Mouse (Mus musculus): ENCODE results near the gene Ifne. TPM values are rescaled to one million over a fixed set of nuclear protein-coding genes. Genes with fewer than 3 reads are reported as not detected.
A peak's percentile ranks its signal among the peaks of the same experiment; 100 is the strongest.

The Ifne gene
- polyA plus RNA-seq, 1 experiment, result not detected

- no peak for DNase-seq
- TF ChIP-seq CTCF (conservative IDR thresholded peaks at IDR 0.05; ENCODE audit: insufficient read depth, insufficient read length, low read depth, low read length), result no peak
- TF ChIP-seq POLR2A (IDR thresholded peaks at IDR 0.05; ENCODE audit: low read depth, low read length), result no peak
- Histone ChIP-seq H3K27me3 (replicated peaks; ENCODE audit: control insufficient read depth, insufficient read depth, low read length) (no peaks in the 10 kb centered on the region), H3K4me1 (ENCODE audit: control insufficient read depth, insufficient read depth, low read length) (no peaks in the 10 kb centered on the region), H3K36me3 (ENCODE audit: control insufficient read depth, insufficient read depth, low read length) (no peaks in the 10 kb centered on the region), H3K27ac (ENCODE audit: insufficient read depth, low read depth, low read length) (no peak overlapping the region), H3K4me3 (ENCODE audit: insufficient read depth, low read depth, low read length) (no peak overlapping the region)
Measured at GRCm38 (mm10) chr4:88888236-88888635, 8.2 kb upstream of the Ifne start.

- Histone ChIP-seq H3K4me1 (ENCODE audit: control insufficient read depth, insufficient read depth, low read length) (no peaks in the 10 kb centered on the region; the same call in 1 of the 2 replicates), H3K27me3 (replicated peaks; ENCODE audit: control insufficient read depth, insufficient read depth, low read length) (no peaks in the 10 kb centered on the region), H3K27ac (ENCODE audit: insufficient read depth, low read depth, low read length) (no peak overlapping the region), H3K4me3 (ENCODE audit: insufficient read depth, low read depth, low read length) (no peak overlapping the region), H3K36me3 (ENCODE audit: control insufficient read depth, insufficient read depth, low read length) (no peaks in the 10 kb centered on the region)
- WGBS, result 40% methylated on average over 4 of the region's 4 CpGs
- peak; percentile 63 for DNase-seq
- no peak for TF ChIP-seq CTCF (conservative IDR thresholded peaks at IDR 0.05; ENCODE audit: insufficient read depth, insufficient read length, low read depth, low read length)
- TF ChIP-seq POLR2A (IDR thresholded peaks at IDR 0.05; ENCODE audit: low read depth, low read length), result no peak
Measured at GRCm38 (mm10) chr4:88878772-88879171, 1.2 kb downstream of the Ifne start.

DNA sequence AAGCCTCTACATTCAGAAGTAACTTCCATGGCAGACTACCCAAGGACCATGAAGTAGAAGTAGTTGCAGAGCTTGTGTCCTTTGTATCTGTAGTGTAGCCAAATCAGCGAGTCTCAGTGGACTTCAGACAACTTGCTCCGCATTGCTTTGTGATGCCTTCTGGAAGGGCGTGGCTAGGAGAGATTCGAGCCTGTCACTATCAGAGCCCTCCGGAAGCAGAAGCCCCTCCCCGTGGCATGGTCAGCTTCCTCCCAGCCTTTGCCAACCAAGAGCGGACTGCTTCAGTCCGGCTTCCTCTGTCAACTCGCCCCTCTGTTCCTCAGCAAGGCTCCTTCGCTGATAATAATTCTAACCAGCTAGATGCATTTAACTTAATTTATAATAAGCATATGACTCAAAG lies 1.8 kb downstream of the Ifne start:
- no peaks in the 10 kb centered on the region; the same call in 1 of the 2 replicates for H3K4me1 ChIP-seq (ENCODE audit: control insufficient read depth, insufficient read depth, low read length)
- H3K4me3 ChIP-seq (ENCODE audit: insufficient read depth, low read depth, low read length), result no peak overlapping the region
- TF ChIP-seq CTCF (conservative IDR thresholded peaks at IDR 0.05; ENCODE audit: insufficient read depth, insufficient read length, low read depth, low read length) (no peak), POLR2A (IDR thresholded peaks at IDR 0.05; ENCODE audit: low read depth, low read length) (no peak)
- DNase-seq, result peak; percentile 33
- H3K36me3 ChIP-seq (ENCODE audit: control insufficient read depth, insufficient read depth, low read length), result no peaks in the 10 kb centered on the region
- 31% methylated on average over 10 of the region's 10 CpGs for WGBS
- H3K27me3 ChIP-seq (replicated peaks; ENCODE audit: control insufficient read depth, insufficient read depth, low read length), result no peaks in the 10 kb centered on the region
- 0 out of 2 replicates have a peak overlapping the region, but pooled peaks have one; percentile 35 for H3K27ac ChIP-seq (ENCODE audit: insufficient read depth, low read depth, low read length)

DNA sequence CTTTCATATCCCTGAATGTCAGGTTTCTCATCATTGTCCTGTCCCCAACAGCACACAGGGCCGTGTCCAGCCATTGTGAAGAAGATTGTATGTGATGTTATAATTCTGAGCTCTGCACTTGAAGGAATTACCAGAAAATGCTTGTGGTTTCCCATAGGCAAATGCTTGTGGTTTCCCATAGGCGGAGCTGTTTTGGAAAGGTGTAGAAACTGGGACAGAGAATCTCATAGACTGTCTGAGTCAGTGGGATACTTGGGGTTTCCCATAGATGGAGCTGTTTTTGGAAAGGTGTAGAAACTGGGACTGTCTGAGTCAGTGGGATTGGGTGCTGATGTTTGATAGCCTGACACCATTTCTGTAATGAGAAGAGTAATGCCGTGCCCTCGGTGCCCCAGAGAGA lies 3.5 kb downstream of the Ifne start:
- no peaks in the 10 kb centered on the region for H3K27me3 ChIP-seq (replicated peaks; ENCODE audit: control insufficient read depth, insufficient read depth, low read length)
- H3K36me3 ChIP-seq (ENCODE audit: control insufficient read depth, insufficient read depth, low read length), result no peaks in the 10 kb centered on the region
- 88% methylated on average over 4 of the region's 4 CpGs for WGBS
- no peaks in the 10 kb centered on the region; the same call in 1 of the 2 replicates for H3K4me1 ChIP-seq (ENCODE audit: control insufficient read depth, insufficient read depth, low read length)
- TF ChIP-seq POLR2A (IDR thresholded peaks at IDR 0.05; ENCODE audit: low read depth, low read length), result no peak
- no peak overlapping the region for H3K27ac ChIP-seq (ENCODE audit: insufficient read depth, low read depth, low read length)
- H3K4me3 ChIP-seq (ENCODE audit: insufficient read depth, low read depth, low read length), result no peak overlapping the region
- no peak for DNase-seq

GRCm38 (mm10) chr4:88875435-88876095 lies 4.4 kb downstream of the Ifne start:
- TF ChIP-seq CTCF (conservative IDR thresholded peaks at IDR 0.05; ENCODE audit: insufficient read depth, insufficient read length, low read depth, low read length) (no peak), POLR2A (IDR thresholded peaks at IDR 0.05; ENCODE audit: low read depth, low read length) (no peak)
- Histone ChIP-seq H3K27me3 (replicated peaks; ENCODE audit: control insufficient read depth, insufficient read depth, low read length) (no peaks in the 10 kb centered on the region), H3K36me3 (ENCODE audit: control insufficient read depth, insufficient read depth, low read length) (no peaks in the 10 kb centered on the region), H3K4me3 (ENCODE audit: insufficient read depth, low read depth, low read length) (no peak overlapping the region), H3K4me1 (ENCODE audit: control insufficient read depth, insufficient read depth, low read length) (no peaks in the 10 kb centered on the region; the same call in 1 of the 2 replicates), H3K27ac (ENCODE audit: insufficient read depth, low read depth, low read length) (no peak overlapping the region)
- DNase-seq, result no peak
- 61% methylated on average over 4 of the region's 4 CpGs for WGBS

DNA sequence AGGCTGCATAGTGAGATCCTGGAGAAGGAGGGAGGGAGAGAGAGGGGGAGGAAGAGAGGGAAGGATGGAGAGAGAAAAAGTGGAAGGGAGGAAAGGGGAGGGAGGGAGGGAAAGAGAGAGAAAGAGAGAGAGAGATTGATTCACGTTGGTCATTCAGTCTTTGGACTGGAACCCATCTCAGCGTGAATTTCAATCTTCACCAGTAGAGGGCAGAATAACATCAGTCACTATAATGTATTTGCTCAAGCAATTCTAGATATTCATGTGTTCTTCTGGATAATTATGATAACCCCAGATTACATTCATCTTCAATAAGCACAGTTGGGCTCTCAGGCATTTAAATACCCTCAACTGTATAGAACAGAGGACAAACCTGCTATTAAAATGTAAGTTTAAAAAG lies 7.3 kb downstream of the Ifne start:
- WGBS, result 0% methylated on average over 2 of the region's 2 CpGs
- peak; percentile 51 for DNase-seq
- H3K36me3 ChIP-seq (ENCODE audit: control insufficient read depth, insufficient read depth, low read length), result no peaks in the 10 kb centered on the region

DNA sequence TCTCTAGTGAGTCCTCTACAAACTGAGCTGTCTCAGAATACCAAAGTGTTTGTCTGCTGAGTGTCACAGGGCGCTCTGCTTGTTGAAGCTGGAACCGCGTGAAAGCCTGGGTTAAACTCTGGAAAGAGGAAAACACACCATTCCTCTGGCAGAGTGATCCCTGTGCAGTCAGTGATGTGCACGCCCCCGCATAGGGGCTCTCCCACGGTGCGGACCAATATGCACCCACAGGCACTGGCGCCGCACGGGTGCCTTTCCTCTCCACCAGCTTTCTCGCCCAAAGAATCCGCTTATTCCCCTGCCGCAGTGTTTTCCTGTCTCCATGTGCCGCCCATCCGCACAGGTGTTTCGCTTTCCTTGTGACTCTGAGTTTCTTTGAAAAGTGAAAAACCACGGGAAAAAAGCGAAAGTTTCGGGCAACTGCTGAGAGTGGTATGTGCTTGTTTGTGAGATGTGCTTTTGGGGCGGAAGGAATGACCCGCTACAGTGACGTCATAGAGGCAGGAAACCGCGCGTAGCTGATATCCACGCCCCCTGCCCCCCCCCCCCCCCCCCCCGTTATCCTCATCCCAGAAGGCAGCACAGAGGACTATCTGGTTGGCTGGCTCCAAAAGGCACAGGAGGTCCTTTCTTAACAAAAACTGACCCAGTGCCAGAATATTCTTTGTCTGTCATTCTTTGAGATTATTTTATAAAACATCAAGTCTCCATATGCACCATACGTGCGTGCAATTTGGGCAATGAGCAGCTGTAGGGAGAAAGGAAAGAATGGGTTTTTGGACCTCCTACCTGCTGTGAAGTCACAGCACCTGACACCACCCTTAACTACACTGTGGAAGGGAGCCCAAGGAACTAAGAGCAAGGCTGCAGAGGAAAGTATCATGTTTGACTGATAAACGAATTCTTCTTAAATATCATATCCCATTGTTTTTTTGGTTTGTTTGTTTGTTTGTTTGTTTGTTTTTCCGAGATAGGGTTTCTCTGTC lies 11.8 kb downstream of the Ifne start:
- WGBS, result 8% methylated on average over 31 of the region's 31 CpGs
- DNase-seq, result peak; percentile 12
- TF ChIP-seq POLR2A (IDR thresholded peaks at IDR 0.05; ENCODE audit: low read depth, low read length), result no peak
- no peak for TF ChIP-seq CTCF (conservative IDR thresholded peaks at IDR 0.05; ENCODE audit: insufficient read depth, insufficient read length, low read depth, low read length)
- Histone ChIP-seq H3K27ac (ENCODE audit: insufficient read depth, low read depth, low read length) (no peak overlapping the region), H3K27me3 (replicated peaks; ENCODE audit: control insufficient read depth, insufficient read depth, low read length) (no peaks in the 10 kb centered on the region), H3K4me3 (ENCODE audit: insufficient read depth, low read depth, low read length) (peak overlapping the region; percentile 57), H3K4me1 (ENCODE audit: control insufficient read depth, insufficient read depth, low read length) (no peaks in the 10 kb centered on the region), H3K36me3 (ENCODE audit: control insufficient read depth, insufficient read depth, low read length) (no peaks in the 10 kb centered on the region)

More for the DNA sequence above, 7.3 kb downstream of the Ifne start:
- TF ChIP-seq CTCF (conservative IDR thresholded peaks at IDR 0.05; ENCODE audit: insufficient read depth, insufficient read length, low read depth, low read length) (no peak), POLR2A (IDR thresholded peaks at IDR 0.05; ENCODE audit: low read depth, low read length) (no peak)
- no peaks in the 10 kb centered on the region for H3K27me3 ChIP-seq (replicated peaks; ENCODE audit: control insufficient read depth, insufficient read depth, low read length)
- H3K27ac ChIP-seq (ENCODE audit: insufficient read depth, low read depth, low read length), result no peak overlapping the region
- H3K4me3 ChIP-seq (ENCODE audit: insufficient read depth, low read depth, low read length), result no peak overlapping the region
- no peaks in the 10 kb centered on the region for H3K4me1 ChIP-seq (ENCODE audit: control insufficient read depth, insufficient read depth, low read length)
